Mouse (Mus musculus) cortical plate, adult 2 months (tissue): ENCODE measurements around the gene Doxl2. TPM values are rescaled to one million over a fixed set of nuclear protein-coding genes. Genes with fewer than 3 reads are reported as not detected.

ENCODE experiments used
- H3K27ac ChIP-seq: fragments of 200-500 bp; 2 replicates; pipeline ENCODE4 v1.5.1; 2012; ENCODE audit warnings: low read length, control low read depth, inconsistent platforms; ENCODE audit not compliant: insufficient read depth
- H3K4me1 ChIP-seq: fragments of 200-500 bp; 2 replicates; pipeline ENCODE4 v1.6.1; 2011; ENCODE audit warnings: low read length; ENCODE audit not compliant: control insufficient read depth, insufficient read depth
- H3K4me3 ChIP-seq: fragments of 200-500 bp; 2 replicates; pipeline ENCODE4 v1.5.1; 2011; ENCODE audit warnings: mild to moderate bottlenecking, low read length, control low read depth; ENCODE audit not compliant: insufficient read depth
- CTCF ChIP-seq: fragments of 200-500 bp; IDR thresholded peaks from 2 replicates; pipeline ENCODE4 v1.5.1; 2011; ENCODE audit warnings: mild to moderate bottlenecking, control low read depth, low read length; ENCODE audit not compliant: insufficient read depth; ENCODE audit errors: extremely low read depth
- POLR2A ChIP-seq: fragments of 200-500 bp; IDR thresholded peaks from 2 replicates; pipeline ENCODE4 v1.6.1; 2011; ENCODE audit warnings: mild to moderate bottlenecking, low read length, control low read depth; ENCODE audit not compliant: insufficient read depth; ENCODE audit errors: extremely low read depth
- polyA plus RNA-seq: library from polyadenylated mRNA; depleted of rRNA; stranded (reverse); fragments of >200 nt; gene quantifications from 2 replicates; pipeline ENCODE4 v1.2.3, GENCODE M21; 2012

The Doxl2 gene
- polyA plus RNA-seq, 1 experiment: not detected

DNA sequence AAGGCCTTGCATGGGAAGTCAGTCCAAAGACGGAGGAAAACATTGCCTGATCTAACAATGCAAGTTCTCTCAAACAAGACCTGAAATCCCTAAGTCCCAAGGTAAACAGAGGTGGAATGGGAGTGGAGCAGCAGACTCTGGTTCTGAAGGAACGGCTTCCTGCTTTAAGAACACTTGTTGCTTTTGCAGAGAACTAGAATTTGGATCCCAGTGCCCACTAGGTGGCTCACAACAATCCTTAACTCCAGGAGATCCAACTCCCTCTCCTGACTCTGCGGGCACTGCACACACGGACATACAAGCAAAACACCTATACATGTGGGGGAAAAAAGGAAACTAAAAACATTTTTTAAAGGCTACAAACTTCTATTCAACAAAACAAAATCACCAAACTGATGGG is 28.6 kb downstream of the Doxl2 start:
- Histone ChIP-seq H3K27ac (no peak overlapping the region), H3K4me1 (peaks cover 1% of the 10 kb centered on the region; the same call in 1 of the 2 replicates), H3K4me3 (no peak overlapping the region)
- peak; percentile 40; the same call in 1 of the 2 replicates for TF ChIP-seq CTCF
- TF ChIP-seq POLR2A: no peak

DNA sequence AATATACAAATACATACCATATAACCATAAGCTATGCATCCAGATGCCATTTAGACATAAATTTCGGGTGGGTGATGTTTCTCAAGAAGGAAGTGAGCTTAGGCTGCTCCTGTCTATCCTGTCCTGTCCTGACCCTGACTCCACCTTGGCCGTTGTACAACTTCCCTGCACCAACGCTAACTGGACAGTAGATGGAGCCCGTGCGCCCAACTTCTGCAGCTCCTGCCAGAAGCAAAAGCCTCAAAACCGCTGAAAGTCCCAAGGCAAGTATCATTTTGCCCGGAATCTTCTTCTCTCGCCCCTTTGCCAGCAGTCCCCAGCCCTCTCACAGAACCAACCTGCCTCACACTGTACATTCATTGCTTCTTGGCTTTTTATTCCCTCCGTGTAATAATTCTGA is 33.2 kb downstream of the Doxl2 start:
- TF ChIP-seq POLR2A: no peak
- TF ChIP-seq CTCF: peak; percentile 83
- H3K4me3 ChIP-seq: no peak overlapping the region

DNA sequence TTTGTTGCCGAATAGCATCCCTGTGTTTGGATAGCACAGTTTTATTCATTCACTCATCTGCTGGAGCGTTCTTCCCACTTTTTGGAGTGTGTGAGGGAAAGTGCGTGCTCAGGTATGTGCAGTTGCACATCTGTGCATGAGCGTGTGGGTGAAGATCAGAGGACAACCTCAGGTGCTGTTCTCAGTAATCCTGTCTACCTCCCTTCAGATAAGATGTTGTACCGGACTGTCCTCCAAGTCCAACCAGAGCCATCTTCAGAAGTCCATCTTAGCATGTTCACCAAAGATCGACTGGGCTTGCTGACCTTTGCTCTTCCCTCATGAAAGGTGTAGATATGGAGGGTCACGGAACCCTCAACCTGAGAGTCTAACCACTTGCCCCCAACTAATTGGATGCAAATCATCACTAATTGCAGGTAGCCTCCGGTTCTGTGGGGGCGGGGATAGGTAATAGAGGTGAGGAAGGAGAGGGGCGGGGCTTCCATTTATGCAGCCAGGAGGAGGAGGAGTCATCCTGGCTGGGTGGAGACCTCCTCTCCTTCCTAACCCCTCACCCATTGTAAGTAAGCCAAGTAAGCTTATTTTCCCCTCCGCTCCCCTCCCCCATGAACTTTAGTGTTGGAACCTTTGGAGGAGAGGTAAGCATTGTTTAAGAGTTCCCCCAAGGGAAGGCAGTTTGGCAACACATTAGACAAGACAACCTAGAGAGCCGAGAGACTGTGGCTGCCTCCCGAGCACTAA is 33.8 kb downstream of the Doxl2 start:
- no peak overlapping the region for H3K27ac ChIP-seq

More for the DNA sequence above, 33.2 kb downstream of the Doxl2 start:
- H3K4me1 ChIP-seq: peaks cover 2% of the 10 kb centered on the region; the same call in 1 of the 2 replicates
- no peak overlapping the region for H3K27ac ChIP-seq

DNA sequence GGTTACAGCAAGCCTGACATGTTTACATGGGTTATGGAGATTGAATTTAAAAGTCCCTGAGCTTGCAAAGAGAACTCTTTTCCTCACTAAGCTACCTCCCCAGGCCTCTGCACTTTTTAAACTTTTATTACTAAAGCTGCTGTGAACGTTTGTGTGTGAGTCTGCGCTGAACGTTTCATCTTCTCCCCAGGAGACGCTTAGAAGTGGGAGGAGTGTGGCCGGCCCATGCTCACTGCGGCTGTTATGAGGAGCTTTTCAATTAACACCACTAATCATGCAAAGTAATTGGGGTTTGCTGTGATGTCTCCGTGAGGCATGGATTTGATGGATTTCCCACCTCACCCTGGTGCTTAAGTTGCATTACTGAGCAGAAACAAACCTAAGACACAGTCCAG is 34.4 kb downstream of the Doxl2 start:
- Histone ChIP-seq H3K27ac (no peak overlapping the region), H3K4me3 (no peak overlapping the region), H3K4me1 (peaks cover 2% of the 10 kb centered on the region; the same call in 1 of the 2 replicates)
- no peak for TF ChIP-seq POLR2A
- no peak for TF ChIP-seq CTCF

More for the DNA sequence above, 33.8 kb downstream of the Doxl2 start:
- TF ChIP-seq POLR2A (no peak), CTCF (no peak)
- peaks cover 2% of the 10 kb centered on the region; the same call in 1 of the 2 replicates for H3K4me1 ChIP-seq
- no peak overlapping the region for H3K4me3 ChIP-seq

DNA sequence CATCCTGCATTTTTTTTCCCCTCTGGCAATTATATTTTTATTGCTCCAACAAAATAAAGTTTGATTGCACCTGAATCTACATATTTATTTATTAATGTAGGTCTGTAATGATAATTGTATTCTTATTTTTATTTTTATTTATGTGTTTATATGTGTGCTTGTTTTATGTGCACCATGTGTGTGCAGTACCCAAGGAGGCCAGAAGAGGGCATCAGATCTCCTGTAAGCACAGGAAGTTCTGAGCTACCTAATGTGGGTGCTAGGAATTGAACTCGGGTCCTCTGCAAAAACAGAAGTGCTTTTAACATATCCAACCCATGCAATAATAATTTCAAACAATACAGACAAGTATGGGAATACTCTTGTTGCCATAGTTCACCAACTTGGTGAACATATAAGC is 34.9 kb downstream of the Doxl2 start:
- Histone ChIP-seq H3K4me3 (no peak overlapping the region), H3K27ac (no peak overlapping the region), H3K4me1 (peaks cover 2% of the 10 kb centered on the region; the same call in 1 of the 2 replicates)
- no peak for TF ChIP-seq POLR2A
- no peak for TF ChIP-seq CTCF

DNA sequence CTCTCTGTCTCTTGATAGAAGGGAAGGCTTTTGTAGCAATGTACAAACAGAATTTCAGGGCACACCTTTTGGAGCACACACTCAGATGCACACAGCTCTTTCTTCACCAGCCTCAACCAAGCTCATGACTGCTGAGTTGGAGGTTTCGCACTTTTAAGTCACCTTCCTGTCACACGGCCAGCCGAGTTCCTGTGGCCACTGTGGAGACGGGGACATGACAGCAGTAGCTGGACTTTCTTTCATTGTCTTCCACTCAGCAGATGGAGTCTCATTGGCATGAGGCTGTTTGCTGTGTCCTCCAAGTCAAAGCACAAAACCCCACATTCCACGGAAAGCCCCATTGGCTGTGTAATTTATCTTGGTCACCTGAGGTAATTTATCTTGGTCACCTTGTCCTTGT is 36.4 kb downstream of the Doxl2 start:
- TF ChIP-seq CTCF: no peak
- no peak for TF ChIP-seq POLR2A
- Histone ChIP-seq H3K4me1 (peaks cover 2% of the 10 kb centered on the region; the same call in 1 of the 2 replicates), H3K27ac (no peak overlapping the region), H3K4me3 (no peak overlapping the region)

DNA sequence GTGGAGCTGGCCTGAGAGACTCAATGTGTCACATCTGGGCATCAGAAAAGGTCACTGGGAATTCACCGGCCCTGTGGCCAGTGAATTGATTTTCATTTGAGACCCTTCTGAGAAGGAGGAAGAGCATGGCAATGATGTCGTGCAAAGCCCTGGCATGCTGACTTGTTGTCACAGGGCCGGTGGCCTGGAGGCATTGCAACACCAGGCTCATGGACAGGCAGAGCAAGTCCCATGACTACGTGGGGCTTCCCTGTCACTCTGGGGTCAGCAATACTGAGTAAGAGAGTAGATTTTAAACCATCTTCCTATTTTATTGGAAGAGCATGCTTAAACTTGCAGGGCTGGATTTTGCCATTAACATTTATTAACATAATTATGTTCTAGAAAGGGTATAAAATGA is 38.3 kb downstream of the Doxl2 start:
- no peak overlapping the region for H3K4me3 ChIP-seq
- TF ChIP-seq POLR2A (no peak), CTCF (no peak)
- peaks cover 2% of the 10 kb centered on the region; the same call in 1 of the 2 replicates for H3K4me1 ChIP-seq
- H3K27ac ChIP-seq: no peak overlapping the region

DNA sequence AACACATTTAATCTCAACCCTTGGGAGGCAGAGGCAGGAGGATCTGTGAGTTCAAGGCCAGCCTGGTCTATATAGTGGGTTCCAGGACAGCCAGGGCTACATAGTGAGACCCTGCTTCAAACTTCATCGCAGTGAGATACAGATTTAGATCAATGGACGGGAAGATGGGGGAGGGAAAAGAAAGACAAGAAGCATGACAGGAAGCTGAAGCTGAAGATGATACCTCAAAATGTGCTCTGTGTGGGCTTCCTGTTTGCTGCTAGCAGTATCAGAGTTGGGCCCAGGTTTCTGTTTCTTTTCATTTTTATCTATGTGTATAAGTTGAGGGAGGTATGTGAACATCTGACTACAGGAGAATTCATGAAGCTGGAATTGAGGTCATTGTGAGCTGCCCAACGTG is 38.7 kb downstream of the Doxl2 start:
- H3K4me1 ChIP-seq: no peaks in the 10 kb centered on the region; the same call in 1 of the 2 replicates
- H3K27ac ChIP-seq: no peak overlapping the region
- H3K4me3 ChIP-seq: no peak overlapping the region
- TF ChIP-seq CTCF: no peak
- TF ChIP-seq POLR2A: no peak

DNA sequence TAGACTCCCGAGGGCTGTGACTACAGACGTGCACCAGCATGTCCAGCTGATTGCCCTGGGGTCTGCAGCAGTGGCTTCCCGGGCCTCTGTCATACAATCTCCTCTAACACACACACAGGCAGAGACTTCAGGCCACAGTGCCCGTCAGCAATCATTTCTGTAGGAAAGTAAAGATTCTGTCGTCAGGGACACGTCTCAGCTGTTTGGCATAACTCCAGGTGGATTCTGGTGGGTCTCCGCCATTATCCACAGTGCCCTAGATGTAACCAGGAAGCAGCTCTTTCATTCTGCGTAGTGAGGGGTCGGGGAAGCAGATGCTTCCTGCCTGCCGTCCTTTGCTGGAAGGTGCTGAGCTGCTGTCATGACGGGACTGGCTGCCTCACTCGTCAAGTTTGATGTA is 42.4 kb downstream of the Doxl2 start:
- TF ChIP-seq POLR2A (no peak), CTCF (no peak)
- H3K4me1 ChIP-seq: no peaks in the 10 kb centered on the region
- no peak overlapping the region for H3K27ac ChIP-seq
- H3K4me3 ChIP-seq: no peak overlapping the region

DNA sequence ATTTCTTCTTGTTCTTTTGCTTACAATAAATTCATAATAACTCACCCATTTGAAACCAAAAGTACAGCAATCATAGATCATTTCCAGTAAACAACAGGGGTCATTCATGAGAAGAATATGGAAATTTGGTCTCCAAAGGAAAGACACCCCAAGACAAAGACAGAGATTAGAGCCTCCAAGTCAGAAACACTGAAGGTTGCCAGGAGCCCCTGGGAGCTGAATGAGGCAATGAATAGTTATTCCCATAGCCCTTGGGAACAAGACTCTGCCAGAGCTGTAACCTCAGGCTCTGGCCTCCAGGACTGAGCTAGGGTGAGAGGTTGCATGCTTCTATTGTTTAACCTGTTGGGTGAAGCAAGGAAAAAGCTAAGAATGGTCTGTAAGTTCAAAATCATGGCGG is 44.6 kb downstream of the Doxl2 start:
- Histone ChIP-seq H3K4me1 (no peaks in the 10 kb centered on the region), H3K4me3 (no peak overlapping the region), H3K27ac (no peak overlapping the region)
- TF ChIP-seq POLR2A (no peak), CTCF (no peak)
